Mouse (Mus musculus) heart, adult 2 months (tissue): ENCODE data around the gene Tlr5.

ENCODE experiments used
- CTCF ChIP-seq: fragments of 200-600 bp; IDR thresholded peaks from 2 replicates; pipeline ENCODE4 v1.8.1; 2022; ENCODE audit warnings: antibody characterized with exemption, mild to moderate bottlenecking, moderate library complexity
- POLR2A ChIP-seq: fragments of 200-500 bp; IDR thresholded peaks from 2 replicates; pipeline ENCODE4 v1.6.1; 2011; ENCODE audit warnings: mild to moderate bottlenecking, low read depth, low read length, control low read depth; ENCODE audit not compliant: insufficient read depth

GRCm38 (mm10) chr1:182958824-182959223 is 4.2 kb downstream of the Tlr5 start:
- TF ChIP-seq POLR2A (no peak), CTCF (no peak)
